Mouse (Mus musculus): ENCODE measurements at regions not wholly inside any gene's neighbourhood (a gene's known extent, or its start where the extent isn't known, plus 50 kb on each side); places are given as distances from the start of the nearest gene placed in this dataset.

GRCm38 (mm10) chr14:24769451-24769850 is 282.5 kb downstream of the Rps24 start:
- DNase-seq (ENCODE audit: low read depth, low spot score): no peak

GRCm38 (mm10) chr14:24770015-24770977 is 283.4 kb downstream of the Rps24 start:
- DNase-seq (ENCODE audit: low read depth, low spot score): peak; percentile 40

- peak; percentile 90 for DNase-seq (ENCODE audit: low read depth, low spot score)
These were observed 284.7 kb downstream of the Rps24 start for GRCm38 (mm10) chr14:24771663-24772062.

- no peak for DNase-seq (ENCODE audit: low read depth, low spot score)
These were observed 285.2 kb downstream of the Rps24 start for GRCm38 (mm10) chr14:24772129-24772528.

GRCm38 (mm10) chr14:24778748-24779630 is 292.1 kb downstream of the Rps24 start:
- DNase-seq (ENCODE audit: low read depth, low spot score): peak; percentile 98

GRCm38 (mm10) chr14:24781674-24782073 is 294.7 kb downstream of the Rps24 start:
- DNase-seq (ENCODE audit: low read depth, low spot score): no peak

- DNase-seq (ENCODE audit: low read depth, low spot score): peak; percentile 80
These were observed 297.0 kb downstream of the Rps24 start for GRCm38 (mm10) chr14:24783889-24784288.

- DNase-seq (ENCODE audit: low read depth, low spot score): no peak
These were observed 298.5 kb downstream of the Rps24 start for GRCm38 (mm10) chr14:24785452-24785851.

- peak; percentile 97 for DNase-seq (ENCODE audit: low read depth, low spot score)
These were observed 306.7 kb downstream of the Rps24 start for GRCm38 (mm10) chr14:24793375-24794285.

- DNase-seq (ENCODE audit: low read depth, low spot score): no peak
These were observed 307.5 kb downstream of the Rps24 start for GRCm38 (mm10) chr14:24794359-24794845.

- DNase-seq (ENCODE audit: low read depth, low spot score): no peak
These were observed 310.6 kb downstream of the Rps24 start for GRCm38 (mm10) chr14:24797494-24797893.

GRCm38 (mm10) chr14:24798066-24798465 is 311.1 kb downstream of the Rps24 start:
- DNase-seq (ENCODE audit: low read depth, low spot score): no peak

GRCm38 (mm10) chr14:24803001-24803655 is 316.2 kb downstream of the Rps24 start:
- no peak for DNase-seq (ENCODE audit: low read depth, low spot score)

GRCm38 (mm10) chr14:24807061-24807460 is 320.1 kb downstream of the Rps24 start:
- no peak for DNase-seq (ENCODE audit: low read depth, low spot score)

GRCm38 (mm10) chr14:24822876-24823567 is 336.1 kb downstream of the Rps24 start:
- DNase-seq (ENCODE audit: low read depth, low spot score): peak; percentile 80

GRCm38 (mm10) chr14:24824351-24824750 is 337.4 kb downstream of the Rps24 start:
- DNase-seq (ENCODE audit: low read depth, low spot score): no peak

GRCm38 (mm10) chr14:24825722-24826386 is 338.9 kb downstream of the Rps24 start:
- no peak for DNase-seq (ENCODE audit: low read depth, low spot score)

GRCm38 (mm10) chr14:24826471-24827337 is 339.8 kb downstream of the Rps24 start:
- DNase-seq (ENCODE audit: low read depth, low spot score): peak; percentile 70

Data from brain, adult 2 months (tissue).